Mouse (Mus musculus): ENCODE measurements around the gene Unc5c. TPM values are rescaled to one million over a fixed set of nuclear protein-coding genes. Genes with fewer than 3 reads are reported as not detected.

The Unc5c gene
- polyA plus RNA-seq, 1 experiment from 2014 or later: 5.8 TPM

DNA sequence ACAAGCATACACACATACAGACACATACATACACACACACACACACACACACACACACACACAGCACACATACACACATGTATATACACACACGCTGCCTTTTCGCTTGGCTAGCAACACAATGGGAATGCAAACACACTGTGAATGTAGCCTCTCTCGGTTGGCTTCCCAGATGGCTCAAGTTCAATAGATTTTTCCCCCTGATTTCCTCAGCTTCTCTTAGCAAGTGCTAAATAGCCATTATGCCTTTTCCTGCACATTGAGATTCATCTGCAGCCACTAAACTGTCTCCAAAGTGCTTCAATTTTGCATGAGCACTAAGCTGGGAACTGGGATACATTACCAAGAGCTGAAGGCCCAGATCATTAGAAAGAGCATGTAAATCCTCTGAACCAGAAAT is 226.8 kb downstream of the Unc5c start:
- Histone ChIP-seq H3K9me3 (replicated peaks) (no peaks in the 10 kb centered on the region), H3K27ac (replicated peaks) (no peak overlapping the region), H3K4me1 (peaks cover 10% of the 10 kb centered on the region; the same call in 1 of the 2 replicates), H3K27me3 (ENCODE audit: low read depth, poor library complexity, severe bottlenecking) (peaks cover 3% of the 10 kb centered on the region; the same call in 1 of the 2 replicates), H3K36me3 (no peaks in the 10 kb centered on the region), H3K4me3 (no peak overlapping the region)
- 66% methylated on average over 3 of the region's 3 CpGs for WGBS
- no peak for DNase-seq (ENCODE audit: low spot score)

DNA sequence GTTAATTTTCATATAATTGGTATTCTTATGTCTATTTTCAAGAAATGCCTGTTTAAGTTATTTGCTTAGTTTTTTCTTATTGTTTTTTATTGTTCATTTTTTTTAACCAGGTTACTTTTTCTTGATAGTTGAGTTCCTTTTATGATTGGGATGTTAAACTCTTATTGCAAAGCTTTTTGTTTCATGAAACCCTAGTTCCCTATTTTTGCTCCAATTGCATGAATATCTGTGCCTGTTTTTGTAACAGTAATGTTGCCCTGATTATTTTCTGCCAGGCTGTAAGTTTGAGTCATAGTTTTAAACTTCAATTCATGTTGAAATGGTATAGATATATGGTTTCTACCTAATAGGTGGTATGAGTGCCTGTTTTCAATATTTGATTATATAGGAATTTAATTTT is 234.2 kb downstream of the Unc5c start:
- H3K9me3 ChIP-seq (replicated peaks): no peaks in the 10 kb centered on the region
- H3K36me3 ChIP-seq: no peaks in the 10 kb centered on the region
- no peak overlapping the region for H3K27ac ChIP-seq (replicated peaks)
- no peaks in the 10 kb centered on the region for H3K27me3 ChIP-seq (ENCODE audit: low read depth, poor library complexity, severe bottlenecking)
- no peak for DNase-seq (ENCODE audit: low spot score)
- no peaks in the 10 kb centered on the region for H3K4me1 ChIP-seq
- no peak overlapping the region for H3K4me3 ChIP-seq

DNA sequence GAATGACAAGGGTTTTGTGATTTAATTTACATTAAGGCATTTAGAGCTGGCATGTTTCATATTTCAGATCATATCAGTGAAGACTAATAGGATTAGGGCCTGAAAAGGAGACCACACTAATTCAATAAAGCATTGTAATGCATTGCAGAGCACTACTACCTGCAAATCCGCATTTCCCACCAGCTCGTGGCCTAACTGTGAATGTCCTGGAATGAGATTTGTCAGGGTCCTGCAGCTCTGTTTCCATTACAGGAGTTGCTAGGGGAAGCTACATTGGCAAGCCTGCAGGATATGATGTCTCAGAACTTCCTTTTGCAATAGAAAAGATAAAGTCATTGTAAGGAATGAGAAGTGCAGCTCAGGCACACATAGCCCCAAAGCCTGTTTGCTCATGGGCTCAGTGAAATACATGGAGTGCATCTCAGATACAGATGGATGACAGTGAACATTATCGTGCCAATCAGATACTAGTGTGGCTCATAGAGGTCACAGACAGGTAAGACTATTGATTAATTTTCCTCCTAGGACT is 236.4 kb downstream of the Unc5c start:
- Histone ChIP-seq H3K4me3 (no peak overlapping the region), H3K27ac (replicated peaks) (no peak overlapping the region), H3K36me3 (no peaks in the 10 kb centered on the region), H3K27me3 (ENCODE audit: low read depth, poor library complexity, severe bottlenecking) (no peaks in the 10 kb centered on the region), H3K9me3 (replicated peaks) (no peaks in the 10 kb centered on the region), H3K4me1 (no peaks in the 10 kb centered on the region)
- WGBS: 80% methylated on average over 3 of the region's 3 CpGs
- no peak for DNase-seq (ENCODE audit: low spot score)

DNA sequence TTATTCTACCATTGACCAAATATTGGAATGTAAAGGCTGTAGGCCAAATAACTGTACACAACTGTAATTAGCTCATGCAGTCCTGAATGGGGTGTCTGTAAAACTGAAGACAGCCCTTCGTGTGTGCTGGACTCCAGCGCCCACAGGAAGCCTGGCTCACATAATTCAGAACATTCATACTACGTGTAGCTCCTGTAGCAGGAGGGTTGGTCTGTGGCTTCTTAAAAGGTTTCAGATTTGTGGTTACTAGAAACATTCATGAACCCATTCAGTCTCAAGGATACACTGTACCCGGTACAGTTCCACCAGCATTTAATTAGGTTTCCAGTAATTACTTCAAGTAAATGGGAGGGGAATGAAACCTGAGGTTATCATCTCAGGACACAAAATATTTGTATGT is 246.6 kb downstream of the Unc5c start:
- no peak overlapping the region for H3K27ac ChIP-seq (replicated peaks)
- WGBS: 78% methylated on average over 4 of the region's 4 CpGs
- no peak for DNase-seq (ENCODE audit: low spot score)
- H3K9me3 ChIP-seq (replicated peaks): no peaks in the 10 kb centered on the region
- H3K27me3 ChIP-seq (ENCODE audit: low read depth, poor library complexity, severe bottlenecking): no peaks in the 10 kb centered on the region
- H3K4me3 ChIP-seq: no peak overlapping the region
- H3K36me3 ChIP-seq: no peaks in the 10 kb centered on the region
- peaks cover 8% of the 10 kb centered on the region for H3K4me1 ChIP-seq

DNA sequence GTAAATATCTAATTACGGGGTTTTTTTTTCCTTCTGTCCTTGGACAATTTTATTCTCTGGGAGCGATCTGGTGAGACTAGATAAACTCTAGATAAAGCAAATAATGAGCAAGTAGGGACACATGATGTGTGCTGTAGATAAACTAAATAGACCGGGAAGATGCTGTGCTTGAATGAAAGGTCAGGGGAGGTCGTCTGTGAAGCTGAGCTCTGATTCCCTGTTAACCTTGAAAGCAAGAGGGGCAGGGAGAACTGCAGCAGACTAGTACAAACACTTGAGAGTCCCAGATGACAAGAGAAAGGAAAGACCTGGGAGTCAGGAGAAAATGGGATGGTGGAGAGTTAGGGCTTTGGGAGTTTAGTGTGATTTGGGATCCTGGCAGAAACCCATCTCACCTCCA is 251.4 kb downstream of the Unc5c start:
- Histone ChIP-seq H3K36me3 (no peaks in the 10 kb centered on the region), H3K27me3 (ENCODE audit: low read depth, poor library complexity, severe bottlenecking) (no peaks in the 10 kb centered on the region), H3K4me3 (no peak overlapping the region), H3K9me3 (replicated peaks) (no peaks in the 10 kb centered on the region), H3K4me1 (peaks cover 10% of the 10 kb centered on the region), H3K27ac (replicated peaks) (no peak overlapping the region)
- WGBS: 44% methylated on average over 4 of the region's 4 CpGs
- no peak for DNase-seq (ENCODE audit: low spot score)

DNA sequence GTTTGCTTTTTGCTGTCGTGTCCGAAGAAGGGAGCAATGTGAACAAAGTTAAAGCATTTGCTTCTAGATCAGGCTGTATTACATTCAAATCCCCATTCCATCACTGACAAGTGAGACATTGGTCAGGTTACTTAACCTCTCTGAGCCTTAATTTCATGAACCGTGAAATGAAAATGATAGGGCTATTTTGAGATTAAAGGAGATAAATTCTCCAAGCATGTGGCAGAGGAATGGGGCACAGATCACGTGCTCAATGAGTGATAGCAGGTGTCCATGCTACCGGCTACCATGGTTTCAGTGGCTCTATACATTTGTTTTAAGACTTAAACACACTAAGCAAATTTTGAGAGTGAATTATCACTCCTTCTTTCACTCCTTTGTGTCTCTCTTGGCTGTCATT is 254.0 kb downstream of the Unc5c start:
- H3K4me1 ChIP-seq: peaks cover 10% of the 10 kb centered on the region
- WGBS: 78% methylated on average over 5 of the region's 5 CpGs

DNA sequence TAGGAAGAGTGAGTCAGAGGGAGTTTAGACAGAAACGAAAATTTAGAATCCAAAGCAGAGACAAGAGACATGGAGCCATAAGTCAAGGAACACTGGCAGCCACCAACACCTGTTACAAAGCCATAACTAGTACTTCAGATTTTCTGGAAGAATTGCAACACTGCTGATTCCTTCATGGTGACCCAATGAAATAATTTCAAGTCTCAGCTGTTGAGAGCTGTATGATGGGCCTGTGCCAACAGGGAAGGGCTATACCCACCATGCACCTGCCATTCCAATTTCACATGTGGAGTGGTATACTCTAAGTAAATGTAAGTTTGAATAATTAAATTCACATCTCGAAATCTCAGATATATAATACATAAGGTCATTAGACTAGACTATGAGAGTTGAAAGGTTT is 259.5 kb downstream of the Unc5c start:
- DNase-seq (ENCODE audit: low spot score): no peak
- H3K4me1 ChIP-seq: peaks cover 3% of the 10 kb centered on the region; the same call in 1 of the 2 replicates
- no peaks in the 10 kb centered on the region for H3K9me3 ChIP-seq (replicated peaks)
- H3K36me3 ChIP-seq: no peaks in the 10 kb centered on the region
- WGBS: 81% methylated on average over 2 of the region's 2 CpGs
- no peak overlapping the region for H3K4me3 ChIP-seq
- no peak overlapping the region for H3K27ac ChIP-seq (replicated peaks)
- no peaks in the 10 kb centered on the region for H3K27me3 ChIP-seq (ENCODE audit: low read depth, poor library complexity, severe bottlenecking)

More for the DNA sequence above, 254.0 kb downstream of the Unc5c start:
- H3K36me3 ChIP-seq: no peaks in the 10 kb centered on the region
- no peak overlapping the region for H3K27ac ChIP-seq (replicated peaks)
- no peaks in the 10 kb centered on the region for H3K27me3 ChIP-seq (ENCODE audit: low read depth, poor library complexity, severe bottlenecking)
- H3K9me3 ChIP-seq (replicated peaks): no peaks in the 10 kb centered on the region
- no peak overlapping the region for H3K4me3 ChIP-seq
- DNase-seq (ENCODE audit: low spot score): no peak

DNA sequence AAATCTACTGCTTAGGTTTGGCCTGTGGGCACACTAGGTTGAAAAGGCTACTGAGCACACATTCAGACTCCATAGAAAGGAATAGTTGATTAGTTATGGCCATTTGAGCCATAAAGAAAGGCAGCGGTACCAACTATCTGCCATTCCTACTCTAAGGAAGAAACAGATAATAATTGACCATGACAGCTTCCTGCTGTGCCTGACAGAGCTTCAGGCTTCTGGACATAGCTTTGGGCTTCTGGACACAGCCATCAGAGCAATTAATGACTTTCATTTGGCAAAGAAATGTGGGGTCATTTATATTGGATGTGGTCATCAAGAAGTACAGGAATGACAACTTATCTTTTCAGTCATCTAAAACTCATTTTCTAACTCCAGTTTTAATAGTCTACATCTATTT is 260.4 kb downstream of the Unc5c start:
- Histone ChIP-seq H3K9me3 (replicated peaks) (no peaks in the 10 kb centered on the region), H3K27ac (replicated peaks) (no peak overlapping the region), H3K27me3 (ENCODE audit: low read depth, poor library complexity, severe bottlenecking) (no peaks in the 10 kb centered on the region), H3K4me3 (no peak overlapping the region), H3K36me3 (no peaks in the 10 kb centered on the region), H3K4me1 (peaks cover 3% of the 10 kb centered on the region; the same call in 1 of the 2 replicates)
- WGBS: 53% methylated on average over 1 of the region's 1 CpGs
- no peak for DNase-seq (ENCODE audit: low spot score)

DNA sequence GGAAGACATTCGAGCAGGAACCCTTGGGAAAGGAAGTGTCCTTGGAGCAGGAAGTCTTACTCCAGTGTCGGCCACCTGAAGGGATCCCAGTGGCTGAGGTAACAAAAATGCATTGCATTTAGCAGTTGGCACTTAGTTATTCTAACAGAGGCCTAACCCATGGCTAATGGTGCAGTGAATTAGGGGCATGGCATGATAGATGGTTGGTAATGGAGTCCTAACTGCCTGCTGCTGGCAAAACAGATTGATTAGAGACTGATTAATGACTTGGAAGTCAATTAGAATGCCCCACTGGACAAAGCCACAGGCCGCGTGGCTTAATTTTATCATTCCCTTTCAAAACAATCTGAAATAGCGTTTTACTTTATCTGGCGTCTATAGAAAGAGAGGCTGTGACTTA is 268.8 kb downstream of the Unc5c start:
- 90% methylated on average over 6 of the region's 6 CpGs for WGBS
- H3K27ac ChIP-seq (replicated peaks): no peak overlapping the region
- no peak overlapping the region for H3K4me3 ChIP-seq
- H3K36me3 ChIP-seq: no peaks in the 10 kb centered on the region
- DNase-seq (ENCODE audit: low spot score): no peak
- H3K4me1 ChIP-seq: no peaks in the 10 kb centered on the region
- no peaks in the 10 kb centered on the region for H3K9me3 ChIP-seq (replicated peaks)
- no peaks in the 10 kb centered on the region for H3K27me3 ChIP-seq (ENCODE audit: low read depth, poor library complexity, severe bottlenecking)

DNA sequence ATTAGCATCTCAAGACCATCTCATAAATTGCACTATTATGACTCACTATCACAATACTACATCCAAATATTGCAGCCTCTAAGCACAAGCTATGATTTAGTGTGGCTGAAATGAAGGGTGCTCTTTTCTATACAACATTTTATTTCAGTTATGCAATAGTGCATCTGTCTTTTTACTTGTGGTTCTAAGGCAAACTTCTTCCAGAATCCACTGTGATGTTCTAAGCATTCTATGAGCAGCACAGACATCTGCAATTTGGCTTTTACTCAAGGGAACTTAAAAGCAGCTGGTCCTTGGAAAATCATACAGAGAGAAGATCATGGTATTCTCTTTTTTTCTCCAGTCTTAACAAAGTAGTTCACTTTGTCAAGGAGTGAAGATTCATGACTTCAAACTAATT is 270.3 kb downstream of the Unc5c start:
- Histone ChIP-seq H3K36me3 (no peaks in the 10 kb centered on the region), H3K9me3 (replicated peaks) (no peaks in the 10 kb centered on the region), H3K4me3 (no peak overlapping the region), H3K4me1 (no peaks in the 10 kb centered on the region), H3K27ac (replicated peaks) (no peak overlapping the region), H3K27me3 (ENCODE audit: low read depth, poor library complexity, severe bottlenecking) (no peaks in the 10 kb centered on the region)
- no peak for DNase-seq (ENCODE audit: low spot score)

DNA sequence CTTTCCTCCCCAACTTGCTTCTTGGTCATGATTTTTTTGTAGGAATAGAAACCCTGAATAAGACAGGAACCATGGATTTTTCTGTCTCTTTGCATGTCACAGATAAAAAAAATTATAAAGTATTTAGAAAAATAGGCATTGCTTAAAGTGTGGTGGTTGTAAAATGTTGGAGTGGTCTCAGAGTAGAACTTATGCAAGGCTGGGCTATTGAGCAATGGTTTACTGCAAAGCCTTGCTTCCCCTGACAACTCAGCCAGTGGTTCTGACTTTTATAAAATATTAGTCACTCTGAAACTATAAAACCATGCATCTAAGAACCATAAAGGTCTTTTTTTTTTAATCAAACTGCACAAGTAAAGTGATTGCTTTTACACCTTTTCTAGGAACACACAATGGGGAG is 280.3 kb downstream of the Unc5c start:
- H3K4me1 ChIP-seq: no peaks in the 10 kb centered on the region
- H3K36me3 ChIP-seq: no peaks in the 10 kb centered on the region
- no peak for DNase-seq (ENCODE audit: low spot score)
- no peaks in the 10 kb centered on the region for H3K9me3 ChIP-seq (replicated peaks)
- H3K4me3 ChIP-seq: no peak overlapping the region
- H3K27me3 ChIP-seq (ENCODE audit: low read depth, poor library complexity, severe bottlenecking): no peaks in the 10 kb centered on the region
- no peak overlapping the region for H3K27ac ChIP-seq (replicated peaks)

DNA sequence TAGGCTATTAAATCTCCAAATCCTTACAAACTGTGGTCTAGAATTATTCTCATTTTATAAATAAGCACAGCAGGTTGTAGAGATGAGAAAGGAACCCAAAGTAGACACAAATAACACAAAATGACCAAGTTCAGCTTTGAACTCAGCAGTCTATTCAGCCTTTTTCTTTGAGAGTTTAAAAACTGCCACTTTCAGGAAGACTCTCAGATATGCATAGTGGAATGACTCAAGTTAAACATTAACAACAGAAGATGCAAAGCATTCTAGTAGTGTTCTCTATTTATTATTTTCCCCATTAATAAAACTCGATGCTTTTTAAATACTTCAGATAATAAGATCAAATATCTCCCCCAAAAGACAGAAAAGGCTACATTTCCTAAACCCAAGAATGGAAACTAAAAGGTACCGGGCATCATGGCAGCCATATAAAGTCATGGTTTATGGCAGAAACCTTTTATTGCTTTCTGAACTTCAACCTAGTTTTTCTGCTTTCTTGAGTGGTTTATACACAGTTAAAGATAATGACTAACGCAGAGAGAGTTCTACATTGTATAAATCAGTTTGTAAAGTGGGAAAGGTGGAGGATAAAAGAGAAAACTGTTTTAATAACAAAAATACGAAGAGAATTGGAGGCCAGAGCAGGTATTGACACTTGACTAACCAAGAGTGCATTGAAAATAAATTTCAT is 283.8 kb downstream of the Unc5c start:
- Histone ChIP-seq H3K9me3 (replicated peaks) (no peaks in the 10 kb centered on the region), H3K27ac (replicated peaks) (no peak overlapping the region)
- WGBS: 90% methylated on average over 4 of the region's 4 CpGs

DNA sequence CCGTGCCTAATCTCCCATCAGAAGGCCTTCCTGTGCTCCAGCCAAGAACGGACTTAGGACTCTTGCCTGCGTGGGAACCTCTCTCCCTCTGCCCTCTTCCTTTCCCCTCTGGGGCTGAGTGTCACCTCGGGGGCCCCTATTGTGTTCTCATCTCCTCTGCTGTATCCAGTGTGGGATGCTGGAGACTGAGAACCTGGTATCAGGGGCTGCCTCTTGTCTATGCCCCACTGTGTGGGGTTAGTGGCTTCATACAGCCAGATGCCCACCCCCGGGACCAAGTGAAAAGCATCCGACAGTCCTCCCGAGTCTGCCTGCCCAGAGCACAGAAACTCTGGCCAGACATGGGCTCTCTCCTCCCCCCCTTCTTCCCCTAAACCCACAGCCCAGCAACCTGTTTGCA is 287.2 kb downstream of the Unc5c start:
- Histone ChIP-seq H3K4me1 (0 out of 2 replicates have a peak, but pooled peaks cover 5% of the 10 kb centered on the region), H3K27me3 (ENCODE audit: low read depth, poor library complexity, severe bottlenecking) (no peaks in the 10 kb centered on the region), H3K9me3 (replicated peaks) (no peaks in the 10 kb centered on the region), H3K4me3 (no peak overlapping the region), H3K27ac (replicated peaks) (peak overlapping the region; percentile 46), H3K36me3 (no peaks in the 10 kb centered on the region)
- peak; percentile 14 for DNase-seq (ENCODE audit: low spot score)
- WGBS: 44% methylated on average over 7 of the region's 7 CpGs

More for the DNA sequence above, 283.8 kb downstream of the Unc5c start:
- Histone ChIP-seq H3K4me1 (0 out of 2 replicates have a peak, but pooled peaks cover 5% of the 10 kb centered on the region), H3K4me3 (no peak overlapping the region), H3K36me3 (no peaks in the 10 kb centered on the region), H3K27me3 (ENCODE audit: low read depth, poor library complexity, severe bottlenecking) (no peaks in the 10 kb centered on the region)
- DNase-seq (ENCODE audit: low spot score): no peak
